Mouse (Mus musculus) heart, postnatal 36 days (tissue): ENCODE measurements around the gene Aif1. TPM values are rescaled to one million over a fixed set of nuclear protein-coding genes. Genes with fewer than 3 reads are reported as not detected.
A peak's percentile ranks its signal among the peaks of the same experiment; 100 is the strongest.

Experiments used
- DNase-seq, 2 experiments: peaks; one replicate each; pipeline ENCODE4 v3.0.0; 2021 to 2022
- intact Hi-C: fragments of 180-260 bp; cut with DNase I; formaldehyde crosslinking; loops from one replicate; pipeline ENCODE4 v1.15.1; 2025
- total RNA-seq, 2 experiments: library from RNA; stranded (reverse); gene quantifications; 2 replicates each; pipeline ENCODE4 v1.2.3; 2021

Gene Aif1
- total RNA-seq, 2 experiments from 2014 or later = 2.0 to 6.2 TPM

GRCm38 (mm10) chr17:35168541-35169207 is 7.2 kb downstream of the Aif1 start:
- intact Hi-C loops = loop anchor here (2.0 kb wide), 1 partner anchor 68 kb away; no protein-coding TSS in a partner anchor
- DNase-seq = no peak

DNA sequence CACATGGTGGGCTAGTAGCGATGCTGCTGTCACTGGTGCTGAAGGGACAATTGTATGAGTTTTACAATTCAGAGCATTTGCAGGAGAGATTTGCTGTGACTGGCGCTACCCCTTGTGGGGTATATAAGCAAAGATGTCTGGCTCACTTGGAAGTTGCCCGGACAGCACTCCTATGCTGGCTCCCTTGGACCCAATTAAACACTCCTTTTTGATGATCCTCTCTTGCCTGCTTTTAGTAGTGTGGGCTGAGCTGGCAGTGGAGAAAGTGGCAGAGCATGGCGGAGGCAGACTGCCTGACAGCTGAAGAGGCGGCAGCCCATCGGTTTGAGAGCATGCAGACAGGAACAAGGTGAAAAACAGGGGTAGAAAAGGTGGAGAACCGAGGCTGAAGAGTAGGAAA is 8.1 kb downstream of the Aif1 start:
- intact Hi-C loops = loop anchor here (2.0 kb wide), 1 partner anchor 69 kb away; no protein-coding TSS in a partner anchor
- no peak for DNase-seq

DNA sequence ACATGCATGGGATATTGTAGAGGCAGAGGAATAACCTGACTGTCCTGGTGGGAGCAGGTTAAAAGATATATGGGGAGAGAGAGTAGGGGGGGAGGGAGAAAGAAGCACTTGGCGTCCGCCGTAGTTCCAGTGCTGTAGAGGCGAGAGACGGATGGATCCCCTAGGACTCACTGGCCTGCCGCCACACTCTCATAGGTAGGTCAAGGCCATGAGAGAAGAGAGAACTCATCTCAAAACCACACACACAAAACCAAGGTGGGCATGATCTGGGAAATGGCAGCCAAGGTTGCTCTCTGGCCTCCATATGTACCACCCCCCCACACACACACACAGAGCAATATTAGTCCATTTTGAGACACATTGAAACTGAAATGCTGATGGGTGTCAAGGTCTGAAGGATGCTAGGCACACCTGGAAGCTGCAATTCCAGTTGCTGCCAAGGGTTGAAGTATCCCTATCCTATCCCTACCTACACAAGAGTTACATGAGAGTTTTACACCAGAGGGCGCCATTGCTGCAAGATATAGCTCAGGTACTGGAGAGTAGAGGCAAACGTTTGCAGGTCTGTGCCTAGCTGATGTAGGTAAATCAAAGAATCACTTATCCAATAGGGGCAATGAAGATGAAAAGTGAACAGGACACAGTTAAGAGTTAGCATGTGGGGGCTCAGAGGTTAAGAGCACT is 9.4 kb downstream of the Aif1 start:
- intact Hi-C loops = no loop called here
- peak in 1 of 2 experiments; percentile 51 for DNase-seq

- DNase-seq = no peak
- intact Hi-C loops = no loop called here
Measured at GRCm38 (mm10) chr17:35165451-35166155, 10.3 kb downstream of the Aif1 start.

DNA sequence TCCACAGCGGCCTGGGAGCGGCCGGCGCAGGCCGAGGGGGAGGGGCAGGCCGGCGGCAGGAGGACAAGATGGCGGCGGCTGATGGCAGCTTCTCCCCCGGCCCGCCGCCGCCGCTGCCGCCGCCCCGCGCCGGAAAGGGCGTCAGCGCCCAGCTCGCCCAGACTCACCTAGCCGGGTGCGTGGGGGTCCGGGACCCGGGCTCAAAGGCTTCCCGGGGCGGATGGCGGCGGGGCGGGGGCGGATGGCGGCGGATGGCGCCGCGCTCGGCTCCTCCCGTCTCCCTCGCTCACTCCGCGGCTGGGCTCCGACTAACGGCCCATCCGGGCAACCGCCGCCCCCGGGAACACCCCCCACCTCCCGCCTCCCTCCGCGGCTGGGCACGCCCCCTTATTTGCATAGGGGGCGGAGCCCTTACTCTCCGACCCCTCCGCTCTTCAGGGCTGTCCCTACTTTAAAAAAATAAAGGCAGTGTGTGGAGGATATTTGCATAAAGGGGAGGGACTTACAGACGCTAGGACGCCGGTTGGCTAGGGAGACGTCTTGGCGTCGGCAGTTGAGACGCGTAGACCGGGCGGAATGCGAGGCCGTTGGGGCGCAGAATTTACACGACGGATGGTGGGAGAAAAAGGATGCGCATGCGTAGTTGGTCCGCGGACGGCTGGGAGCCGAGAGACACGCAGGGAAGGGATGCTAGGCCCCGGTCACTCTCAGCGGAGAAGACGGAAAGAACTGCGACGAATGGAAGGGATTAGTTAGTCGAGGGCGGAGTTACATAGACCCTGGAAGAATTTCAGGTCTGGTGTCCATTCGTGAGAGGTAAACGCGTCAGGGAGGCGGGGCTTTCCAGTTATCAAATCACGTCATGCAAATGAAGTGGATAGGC is 11.1 kb downstream of the Aif1 start, which contains the start of gene Prrc2a:
Gene Prrc2a, minus strand, starts transcription at position 330 of the 883 bp plus-strand sequence.
- peak; percentile 95 to 98 for DNase-seq
- intact Hi-C loops = loop anchor here (5.0 kb wide), 1 partner anchor 38 kb away; the partner anchor contains the start of gene D17H6S53E

DNA sequence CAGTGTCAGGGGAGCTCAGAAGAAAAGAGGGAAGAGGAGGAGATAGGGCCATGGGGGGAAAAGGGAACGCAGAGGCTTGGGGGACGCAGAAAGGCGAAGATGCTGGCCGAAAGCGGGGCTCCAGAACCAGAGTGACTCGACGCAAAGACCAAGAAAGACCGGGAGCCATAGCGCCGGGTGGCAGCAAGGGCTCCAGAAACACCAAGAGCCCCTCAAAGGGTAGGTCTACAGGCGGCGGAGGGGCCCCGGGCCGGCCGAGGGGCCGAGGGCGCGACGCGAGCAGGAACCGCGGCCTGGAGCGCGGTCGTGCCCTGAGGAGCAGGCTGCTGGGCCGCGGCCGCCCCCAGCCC is 11.7 kb downstream of the Aif1 start:
- no peak for DNase-seq
- intact Hi-C loops = loop anchor here (5.0 kb wide), 1 partner anchor 37 kb away; the partner anchor contains the start of gene D17H6S53E

DNA sequence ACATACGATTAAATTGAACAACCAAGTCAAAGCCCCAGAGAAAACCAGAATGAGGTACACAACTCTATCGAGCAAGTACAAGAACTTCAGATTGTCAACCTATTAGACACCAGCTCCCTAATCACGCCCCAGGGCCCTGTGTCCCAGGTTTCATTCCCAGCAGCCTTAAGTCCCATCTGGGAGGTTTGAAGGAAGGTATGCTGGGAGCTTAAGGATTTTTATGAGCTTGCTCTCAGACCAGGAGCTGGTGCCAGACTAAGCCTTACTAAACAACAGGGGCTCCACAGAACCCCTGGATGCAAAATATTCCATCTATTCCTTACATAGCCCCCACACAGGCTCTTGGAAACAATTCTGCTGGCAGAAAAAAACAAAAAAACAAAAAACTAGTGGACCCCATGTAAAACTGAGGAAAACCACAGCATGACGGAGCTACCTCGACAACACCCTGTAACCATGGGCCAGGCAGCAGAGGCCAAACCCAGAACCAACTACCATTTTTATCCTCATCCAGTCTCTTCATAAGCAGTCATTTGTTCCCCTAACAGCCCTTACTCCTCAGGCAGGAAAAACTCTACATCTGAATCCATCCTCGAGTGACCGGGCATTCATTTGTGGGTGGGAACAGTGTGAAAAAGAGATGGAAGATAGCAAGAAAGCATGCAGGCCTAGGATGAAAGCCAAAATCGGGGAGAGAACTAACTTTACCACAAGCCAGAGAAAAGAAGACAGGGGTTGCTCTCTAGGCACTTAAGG is 12.4 kb downstream of the Aif1 start:
- intact Hi-C loops = loop anchor here (5.0 kb wide), 1 partner anchor 36 kb away; the partner anchor contains the start of gene D17H6S53E
- DNase-seq = no peak

DNA sequence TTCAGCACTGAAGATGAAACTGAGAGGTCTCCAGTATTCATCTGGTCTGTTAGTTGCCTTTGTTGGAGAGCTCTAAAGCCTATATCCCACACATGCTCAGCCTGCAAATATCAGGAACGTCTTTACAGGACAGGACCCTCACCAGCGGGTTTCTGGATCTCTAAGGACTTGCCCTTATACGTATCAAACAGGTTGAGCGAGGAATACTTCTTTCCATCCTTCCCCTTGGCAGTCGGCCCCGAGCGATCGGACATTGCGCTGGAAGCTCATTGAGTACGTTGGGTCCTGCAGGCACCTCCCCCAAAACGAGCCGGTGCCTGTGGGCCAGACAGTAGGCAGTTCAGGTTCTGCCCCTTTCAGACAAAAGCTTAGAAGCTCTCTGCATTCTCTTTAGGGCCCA is 13.1 kb downstream of the Aif1 start:
- intact Hi-C loops = loop anchor here (5.0 kb wide), 1 partner anchor 35 kb away; the partner anchor contains the start of gene D17H6S53E
- peak in 1 of 2 experiments; percentile 38 for DNase-seq

DNA sequence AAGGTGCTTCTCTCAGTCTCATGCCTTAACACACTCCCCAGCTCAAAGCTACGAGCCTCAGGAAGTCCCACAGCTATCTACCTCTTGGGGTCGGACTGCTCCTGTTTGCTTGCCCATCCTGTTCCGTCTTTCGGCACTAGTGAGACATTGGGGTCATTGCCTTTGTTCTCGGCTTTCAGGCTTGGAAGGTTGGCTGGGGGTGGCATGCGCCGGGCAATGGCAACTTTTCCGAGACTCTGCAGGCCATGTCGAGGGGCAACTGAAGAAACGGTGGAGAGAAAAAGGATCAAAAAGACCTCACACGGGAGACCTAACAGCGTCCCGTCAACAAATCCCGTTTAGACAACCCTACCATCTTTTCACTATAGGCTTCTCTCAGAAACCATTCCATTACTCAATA is 13.7 kb downstream of the Aif1 start:
- intact Hi-C loops = loop anchor here (5.0 kb wide), 1 partner anchor 35 kb away; the partner anchor contains the start of gene D17H6S53E
- DNase-seq = no peak

DNA sequence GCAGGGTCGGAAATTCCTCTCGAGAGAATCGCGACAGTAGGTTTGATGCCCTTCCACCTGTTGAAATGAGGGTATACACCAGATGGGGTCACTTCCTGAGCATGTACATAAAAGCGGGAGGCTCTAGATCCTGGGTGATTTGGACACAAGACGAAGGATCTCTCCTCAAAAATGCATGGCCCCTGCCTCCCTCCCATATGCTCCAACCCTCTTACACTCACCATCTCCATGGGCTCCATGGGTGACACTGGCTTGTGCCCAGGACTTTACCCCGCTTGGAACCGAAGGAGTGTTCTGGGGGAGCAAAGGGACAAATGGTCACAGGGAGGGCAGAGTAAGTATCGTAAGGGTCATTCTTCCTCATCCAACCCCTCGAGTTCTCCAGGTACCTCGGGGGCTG is 14.4 kb downstream of the Aif1 start:
- intact Hi-C loops = loop anchor here (2.0 to 5.0 kb wide), 2 partner anchors 25 to 34 kb away; partner anchors contain the start of gene D17H6S53E
- no peak for DNase-seq

- intact Hi-C loops = loop anchor here (2.0 to 5.0 kb wide), 2 partner anchors 23 to 32 kb away; partner anchors contain the start of gene D17H6S53E
- no peak for DNase-seq
Measured at GRCm38 (mm10) chr17:35159638-35160037, 16.2 kb downstream of the Aif1 start.

- no peak for DNase-seq
- intact Hi-C loops = no loop called here
Measured at GRCm38 (mm10) chr17:35158850-35159593, 16.8 kb downstream of the Aif1 start.

GRCm38 (mm10) chr17:35157661-35158175 is 18.1 kb downstream of the Aif1 start:
- no peak for DNase-seq
- intact Hi-C loops = no loop called here

DNA sequence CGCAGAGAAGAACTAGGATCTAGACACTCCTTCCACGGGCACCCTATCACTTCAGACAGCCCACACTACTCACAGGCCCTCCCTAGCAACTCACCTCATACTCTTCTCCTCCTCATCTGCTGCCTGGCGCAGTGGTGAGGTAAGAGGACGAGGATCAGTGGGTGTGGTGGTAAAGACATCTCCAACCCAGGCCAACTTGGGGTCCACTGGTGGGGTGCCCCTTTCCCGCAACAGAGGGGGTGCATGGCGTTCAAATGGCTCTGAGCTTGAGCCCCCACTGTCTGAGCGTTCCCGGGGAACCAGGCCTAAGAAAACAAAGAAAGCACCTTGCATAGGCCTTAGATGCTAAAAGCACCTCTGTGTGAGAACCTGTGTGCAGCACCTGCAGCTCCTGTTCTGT is 18.6 kb downstream of the Aif1 start:
- intact Hi-C loops = no loop called here

DNA sequence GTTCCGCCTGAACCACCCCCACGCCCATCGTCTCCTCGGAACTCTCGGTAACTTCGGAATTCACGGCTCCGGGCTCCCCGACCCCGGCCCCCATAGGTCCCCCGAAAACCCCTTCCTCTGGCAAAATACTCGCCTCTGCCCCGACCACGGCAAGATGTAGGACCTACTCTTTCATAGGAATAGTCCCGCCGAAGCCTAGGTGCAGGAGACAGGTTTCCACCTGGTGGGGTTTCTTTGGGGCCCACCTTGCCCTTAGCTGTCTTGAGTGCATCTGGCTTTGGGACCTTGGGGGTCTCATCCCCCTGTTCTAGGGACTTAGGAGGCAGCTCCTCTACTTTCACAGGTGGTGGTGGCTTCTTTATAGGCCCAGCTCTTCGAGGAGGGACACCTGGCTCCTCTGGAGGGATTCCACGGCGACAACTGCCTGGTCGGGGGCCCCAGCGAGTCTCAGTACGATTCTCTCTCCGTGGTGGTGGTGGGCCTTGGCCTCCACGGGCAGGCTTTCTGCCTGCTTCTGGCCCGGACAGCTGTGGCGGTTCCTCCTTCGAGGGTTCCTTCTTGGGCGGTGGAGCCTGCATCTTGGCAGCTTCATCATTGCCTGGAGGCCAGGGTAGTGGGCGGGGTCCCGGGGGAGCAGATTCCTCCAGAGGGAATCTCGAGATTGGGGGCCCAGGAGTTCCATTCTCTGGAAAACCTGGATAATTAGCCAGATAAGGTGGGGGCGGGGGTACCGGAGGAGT is 19.2 kb downstream of the Aif1 start:
- no peak for DNase-seq
- intact Hi-C loops = no loop called here

More for the DNA sequence above, 18.6 kb downstream of the Aif1 start:
- DNase-seq = no peak

DNA sequence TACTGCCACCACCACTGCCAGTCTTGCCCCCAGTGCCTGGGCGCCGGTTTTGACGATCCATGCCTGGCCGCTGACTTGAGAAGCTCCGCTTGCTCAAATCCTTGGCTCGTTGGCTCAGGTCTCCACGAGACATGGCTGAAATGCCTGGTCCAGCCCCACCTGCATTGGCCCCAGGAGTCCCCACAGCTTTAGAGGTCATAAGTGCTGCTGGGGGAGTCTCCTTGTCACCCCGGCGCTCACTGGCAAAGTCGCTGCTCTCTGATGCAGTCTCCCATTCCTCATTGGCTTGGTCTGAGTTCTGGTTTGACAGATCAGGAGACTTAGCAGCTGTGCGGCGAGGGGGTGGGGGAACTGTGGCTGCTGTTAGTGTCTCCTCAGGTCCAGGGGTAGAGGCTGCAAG is 20.4 kb downstream of the Aif1 start:
- intact Hi-C loops = no loop called here
- no peak for DNase-seq

GRCm38 (mm10) chr17:35154616-35155015 is 21.3 kb downstream of the Aif1 start:
- intact Hi-C loops = no loop called here
- DNase-seq = no peak

- intact Hi-C loops = no loop called here
Measured at GRCm38 (mm10) chr17:35153931-35154330, 21.9 kb downstream of the Aif1 start.

More at GRCm38 (mm10) chr17:35153931-35154330, 21.9 kb downstream of the Aif1 start:
- DNase-seq = no peak
